Mouse (Mus musculus): ENCODE results near the gene Bahcc1.

Gene Bahcc1

DNA sequence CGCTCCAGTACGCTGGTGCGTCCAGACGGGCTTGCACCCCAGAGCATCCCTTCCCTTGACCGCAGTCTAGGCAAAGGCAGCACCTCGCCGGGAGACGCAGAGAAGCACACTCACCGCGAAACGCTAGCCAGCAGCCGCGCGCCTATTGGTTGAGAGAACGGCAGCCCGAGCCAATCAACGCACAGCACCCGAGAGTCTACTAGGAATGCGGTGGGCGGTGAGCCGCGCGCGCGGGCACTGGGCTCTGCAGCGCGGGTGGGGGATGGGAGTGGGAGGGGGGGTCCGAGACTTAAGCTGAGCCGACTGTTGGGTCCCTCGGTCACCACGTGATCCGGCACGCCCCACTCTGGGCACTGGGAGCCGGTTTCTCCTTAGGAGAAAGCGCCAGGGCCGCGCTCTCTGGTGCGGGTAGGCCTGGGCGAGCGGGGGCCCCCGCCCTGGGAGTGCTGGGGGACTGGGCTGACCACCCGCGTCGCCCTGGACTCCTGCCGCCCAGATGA is 78.1 kb downstream of the Bahcc1 start:
- DNase-seq (ENCODE audit: inconsistent age in 2 of 2, low spot score in 1 of 2): peak; percentile 93 to 96

DNA sequence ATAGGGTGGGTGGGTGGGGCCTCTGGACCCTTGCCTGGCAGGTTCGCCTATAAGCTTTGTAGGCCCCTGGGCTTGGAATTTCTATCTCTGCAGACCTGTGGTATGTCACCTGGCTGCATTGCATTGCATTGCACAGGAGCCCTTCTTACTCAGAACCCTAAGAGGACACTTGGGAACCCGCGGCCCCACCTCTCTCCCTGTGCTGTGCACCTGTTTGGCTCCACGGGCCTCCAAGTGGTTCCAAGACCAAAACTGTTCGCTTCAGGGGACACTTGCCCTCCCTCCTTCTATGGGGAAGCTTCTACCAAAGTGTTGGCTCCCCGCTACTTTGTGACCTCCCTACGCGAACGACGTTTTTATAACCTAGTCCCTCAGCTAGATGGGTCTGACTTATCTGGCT is 78.8 kb downstream of the Bahcc1 start:
- no peak for DNase-seq (ENCODE audit: inconsistent age in 2 of 2, low spot score in 1 of 2)

DNA sequence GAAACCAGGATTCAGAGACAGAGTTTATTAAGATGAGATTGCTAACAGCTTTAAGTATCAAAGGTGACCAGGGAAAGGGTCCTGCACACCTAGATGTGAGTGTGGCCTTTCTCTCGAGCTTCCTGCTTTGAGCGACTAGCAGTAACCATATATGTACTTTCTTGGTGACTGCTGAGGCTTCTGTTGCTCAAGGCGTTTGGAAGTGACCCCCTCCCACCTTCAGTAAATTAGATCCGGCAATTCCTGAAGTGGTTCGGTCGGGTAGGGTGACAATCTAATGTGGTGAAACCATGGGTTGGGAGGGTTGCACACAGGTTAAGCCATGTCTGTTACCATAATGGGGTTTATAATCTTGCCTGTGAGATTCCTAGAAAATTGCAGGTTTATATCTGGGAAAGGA is 79.3 kb downstream of the Bahcc1 start:
- DNase-seq (ENCODE audit: inconsistent age in 2 of 2, low spot score in 1 of 2): no peak

DNA sequence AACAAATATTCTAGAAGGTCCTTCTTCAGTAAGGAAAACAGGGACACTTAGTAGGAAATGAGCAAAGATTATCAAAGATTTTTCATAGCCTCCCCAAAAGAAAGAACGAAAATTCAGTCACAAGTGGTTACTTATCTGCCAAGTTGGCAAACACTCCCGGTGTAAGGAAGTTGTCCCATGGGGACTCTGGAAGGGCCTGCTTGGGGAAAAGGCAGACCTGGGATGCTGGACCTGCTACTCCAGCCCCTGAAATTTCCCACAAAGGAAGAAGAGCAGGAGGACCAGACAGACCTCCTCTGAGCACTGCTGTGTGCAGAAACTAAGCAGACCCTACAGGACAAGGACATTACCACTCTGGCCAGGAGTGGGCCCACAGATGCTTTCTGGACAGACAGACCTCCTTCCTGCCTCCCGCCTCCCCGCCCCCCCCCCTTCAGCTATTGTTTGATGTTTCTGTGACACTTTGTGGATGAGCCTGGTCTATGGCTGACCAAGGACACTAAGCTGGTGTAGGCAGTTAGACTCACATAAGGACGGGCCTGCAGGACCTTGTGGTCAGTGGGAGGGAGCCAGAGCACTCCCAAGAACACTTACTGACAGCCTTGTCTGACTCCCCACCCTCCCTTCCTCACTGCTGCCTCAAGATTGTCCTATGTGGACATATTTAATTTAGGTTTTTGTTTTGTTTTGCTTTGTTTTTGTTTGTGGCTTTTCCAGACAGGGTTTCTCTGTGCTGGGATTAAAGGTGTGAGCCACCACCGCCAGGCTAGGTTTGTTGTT is 81.3 kb downstream of the Bahcc1 start:
- no peak for DNase-seq (ENCODE audit: inconsistent age in 2 of 2, low spot score in 1 of 2)

- peak in 1 of 2 experiments; percentile 26 for DNase-seq (ENCODE audit: inconsistent age in 2 of 2, low spot score in 1 of 2)
These were observed 82.1 kb downstream of the Bahcc1 start for GRCm38 (mm10) chr11:120314721-120315415.

DNA sequence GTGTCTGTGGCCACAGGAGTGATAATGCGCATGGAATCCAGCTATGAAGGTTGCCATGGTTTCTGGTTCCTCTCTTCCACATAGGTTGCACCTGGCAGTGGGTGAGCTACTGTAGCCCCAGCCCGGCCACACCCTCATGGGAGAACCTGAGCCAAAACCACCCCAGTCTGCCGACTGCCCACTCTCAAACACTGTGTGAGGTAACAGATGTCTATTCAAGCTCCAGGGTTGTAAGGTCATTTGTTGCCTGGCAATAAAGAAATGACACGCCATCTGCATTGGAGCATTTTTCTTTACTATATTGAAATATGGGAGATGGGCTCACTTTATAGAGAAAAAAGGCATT is 82.6 kb downstream of the Bahcc1 start:
- peak in 1 of 2 experiments; percentile 59 for DNase-seq (ENCODE audit: inconsistent age in 2 of 2, low spot score in 1 of 2)

GRCm38 (mm10) chr11:120315832-120316689 is 83.3 kb downstream of the Bahcc1 start:
- peak; percentile 95 to 98 for DNase-seq (ENCODE audit: inconsistent age in 2 of 2, low spot score in 1 of 2)

- DNase-seq (ENCODE audit: inconsistent age in 2 of 2, low spot score in 1 of 2): peak in 1 of 2 experiments; percentile 71
These were observed 84.0 kb downstream of the Bahcc1 start for GRCm38 (mm10) chr11:120316690-120317254.

- DNase-seq (ENCODE audit: inconsistent age in 2 of 2, low spot score in 1 of 2): peak in 1 of 2 experiments; percentile 22
These were observed 84.7 kb downstream of the Bahcc1 start for GRCm38 (mm10) chr11:120317456-120317855.

DNA sequence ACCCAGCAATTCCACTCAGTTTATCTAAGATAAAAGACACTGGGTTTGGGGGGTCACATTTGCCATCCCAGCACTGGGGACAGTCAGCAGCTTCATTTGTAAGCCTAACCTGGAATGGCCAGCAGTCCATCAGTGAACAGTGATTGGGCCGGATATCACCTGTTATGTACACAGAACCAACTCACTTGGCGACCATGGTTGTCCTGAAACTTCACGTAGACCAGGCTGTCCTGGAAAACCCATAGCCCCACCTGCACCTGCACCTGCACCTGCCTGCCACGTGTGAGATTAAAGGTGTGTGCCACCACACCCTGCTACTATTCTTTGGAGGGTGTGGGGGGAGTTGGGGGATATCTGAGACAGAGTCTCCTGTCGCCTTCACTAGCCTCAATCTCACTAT is 86.6 kb downstream of the Bahcc1 start:
- no peak for DNase-seq (ENCODE audit: inconsistent age in 2 of 2, low spot score in 1 of 2)

- no peak for DNase-seq (ENCODE audit: inconsistent age in 2 of 2, low spot score in 1 of 2)
These were observed 87.4 kb downstream of the Bahcc1 start for GRCm38 (mm10) chr11:120320156-120320555.

DNA sequence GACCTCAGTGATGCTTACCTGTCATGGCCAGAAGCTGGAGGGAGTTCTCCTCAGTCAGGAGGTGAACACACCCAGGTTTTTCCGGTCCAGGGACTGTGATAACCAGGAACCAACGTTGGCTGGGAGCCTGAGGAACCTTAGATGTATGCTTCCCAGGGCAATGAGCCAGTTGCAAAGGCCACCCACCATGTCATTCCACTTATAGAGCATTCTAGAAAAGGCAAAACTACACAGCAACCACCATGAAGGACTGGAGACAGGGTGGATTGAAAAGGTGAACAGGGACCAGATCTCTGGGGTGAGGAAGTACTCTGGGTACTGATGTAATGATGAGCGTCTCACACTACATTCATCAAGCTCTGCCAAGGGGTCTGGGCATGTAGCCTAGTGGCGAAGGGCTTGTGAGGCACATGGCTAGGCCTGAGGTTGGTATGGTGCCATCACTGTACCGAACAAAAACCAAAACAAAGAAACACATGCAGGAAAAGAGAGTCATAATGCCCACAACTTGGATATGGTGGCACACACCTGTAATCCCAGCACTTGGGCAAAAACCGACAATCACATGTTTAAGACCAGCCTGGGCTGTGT is 102.8 kb downstream of the Bahcc1 start:
- DNase-seq (ENCODE audit: inconsistent age in 2 of 2, low spot score in 1 of 2): no peak

DNA sequence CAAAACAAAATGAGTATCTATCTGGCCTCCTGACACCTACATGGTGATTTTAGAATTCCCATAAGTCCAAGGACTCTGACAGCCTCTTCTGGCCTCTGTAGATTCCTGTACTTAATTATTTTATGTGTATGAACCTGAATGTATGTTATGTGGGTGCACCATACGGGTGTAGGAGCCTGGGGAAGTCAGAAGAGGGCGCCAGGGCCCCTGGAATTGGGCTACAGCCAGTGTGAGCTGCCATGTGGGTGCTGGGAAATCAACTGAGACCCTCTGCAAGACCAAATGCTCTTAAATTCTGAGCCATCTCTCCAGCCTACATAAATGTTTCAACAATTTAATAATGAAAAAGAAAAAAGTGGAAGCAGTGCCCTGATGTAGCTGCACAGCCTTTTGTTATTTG is 104.7 kb downstream of the Bahcc1 start:
- no peak for DNase-seq (ENCODE audit: inconsistent age in 2 of 2, low spot score in 1 of 2)

- no peak for DNase-seq (ENCODE audit: inconsistent age in 2 of 2, low spot score in 1 of 2)
These were observed 106.0 kb downstream of the Bahcc1 start for GRCm38 (mm10) chr11:120338786-120339185.

- DNase-seq (ENCODE audit: inconsistent age in 2 of 2, low spot score in 1 of 2): no peak
These were observed 107.3 kb downstream of the Bahcc1 start for GRCm38 (mm10) chr11:120339978-120340513.

DNA sequence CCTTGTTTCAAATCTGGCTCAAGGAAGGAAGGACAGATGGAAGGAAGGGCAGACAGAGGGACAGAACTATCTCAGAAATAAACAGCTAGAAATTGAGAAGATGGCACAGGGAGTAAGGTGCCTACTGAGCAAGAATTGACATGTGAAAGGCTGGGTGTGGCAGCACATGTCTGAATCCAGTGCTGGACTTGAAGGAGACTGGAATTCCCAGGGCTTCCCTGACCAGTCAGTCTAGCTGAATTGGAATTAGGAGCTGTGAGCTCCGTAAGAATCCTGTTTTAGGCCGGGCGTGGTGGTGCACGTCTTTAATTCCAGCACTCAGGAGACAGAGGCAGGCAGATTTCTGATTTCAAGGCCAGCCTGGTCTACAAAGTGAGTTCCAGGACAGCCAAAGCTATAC is 108.9 kb downstream of the Bahcc1 start:
- no peak for DNase-seq (ENCODE audit: inconsistent age in 2 of 2, low spot score in 1 of 2)
